Mouse (Mus musculus) urinary bladder, postnatal 10 days (tissue): ENCODE results near the gene Zfp791.
"Not testable (repeated sequence)": the region's sequence is repeated elsewhere in the genome, so short reads cannot be mapped to it uniquely, and the experiment has no call there.

Experiments
- DNase-seq: peaks from one replicate; pipeline ENCODE4 v3.0.0; 2022; ENCODE audit warnings: low spot score

The Zfp791 gene

DNA sequence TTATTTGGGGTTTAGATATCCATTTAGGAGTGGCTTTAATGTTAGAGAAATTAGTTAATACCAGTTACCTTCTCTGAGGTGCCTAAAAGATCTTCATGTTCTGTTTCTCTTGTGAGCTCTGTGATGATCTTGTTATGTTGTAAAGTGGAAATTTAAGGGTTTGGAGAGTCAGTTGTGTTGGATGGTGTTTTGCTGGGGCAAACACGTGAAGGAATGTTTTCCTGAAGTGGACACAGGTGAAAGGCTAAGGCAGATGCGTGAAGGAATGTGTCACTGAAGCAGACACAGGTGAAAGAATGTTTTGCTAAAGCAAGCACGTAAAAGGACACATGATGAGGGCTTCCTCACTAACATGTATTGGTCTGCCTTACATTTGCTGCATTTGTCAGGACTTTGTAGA, at the start of gene Zfp791:
Gene Zfp791, minus strand, starts transcription at position 101 of the 400 bp plus-strand sequence.
- DNase-seq: no peak

DNA sequence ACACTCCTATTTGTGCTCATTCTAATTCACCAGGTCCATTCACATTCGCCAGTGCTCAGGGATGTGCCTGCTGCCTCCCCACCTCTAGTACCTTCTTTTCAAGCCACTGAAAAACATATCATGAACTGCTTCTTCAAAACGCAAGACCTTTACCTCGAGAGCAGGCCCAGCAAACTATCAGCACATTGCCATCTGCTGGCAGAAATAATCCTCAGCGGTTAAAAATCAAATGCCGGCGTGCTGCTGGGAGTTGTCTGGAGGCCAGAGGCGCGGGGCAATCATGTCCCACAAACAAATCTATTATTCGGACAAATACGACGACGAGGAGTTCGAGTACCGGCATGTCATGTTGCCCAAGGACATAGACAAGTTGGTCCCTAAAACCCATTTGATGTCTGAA, 48.4 kb upstream of the Zfp791 start:
- DNase-seq: no peak

DNA sequence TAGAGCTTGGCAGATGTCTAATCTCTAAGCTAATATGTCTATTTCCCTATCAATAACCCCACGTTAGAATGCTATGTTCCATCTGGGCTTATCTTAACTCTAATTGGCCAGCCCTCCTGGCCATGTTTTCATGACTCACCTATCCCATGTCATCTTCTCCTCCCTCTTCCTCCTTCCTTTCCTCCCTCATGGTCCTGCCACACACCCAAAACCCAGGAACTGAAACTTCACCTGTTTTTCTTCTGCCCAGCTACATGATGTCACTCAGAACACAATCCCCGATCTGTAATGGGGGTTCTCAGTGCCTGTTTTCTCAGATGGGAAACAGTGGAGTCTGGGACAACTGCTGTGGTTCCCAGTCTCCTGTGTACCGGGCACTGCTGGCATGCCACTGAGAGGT, 28.7 kb upstream of the Zfp791 start, which contains the start of gene Cks1brt:
Gene Cks1brt, plus strand, starts transcription at position 301 of the 400 bp plus-strand sequence.
- no peak for DNase-seq

DNA sequence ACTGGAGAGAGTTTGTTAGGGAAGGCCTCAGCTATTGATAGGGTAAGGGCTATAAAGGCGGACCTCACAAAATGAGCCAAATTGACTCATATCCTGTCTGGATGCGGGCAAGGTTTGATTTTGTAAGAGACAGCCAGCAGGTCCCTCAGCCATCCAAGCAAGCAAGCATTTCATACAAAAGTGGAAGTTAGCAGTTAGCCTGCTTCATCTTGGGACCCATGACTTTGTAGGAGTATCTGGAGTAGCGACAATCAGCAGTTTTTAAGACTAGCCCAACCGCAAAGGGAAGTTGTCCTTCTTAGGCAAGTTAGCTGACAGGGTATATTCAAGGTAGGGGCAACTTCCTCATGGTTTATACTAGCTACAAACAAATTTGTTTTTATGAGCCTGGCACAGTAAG, 19.6 kb upstream of the Zfp791 start:
- DNase-seq: no peak

DNA sequence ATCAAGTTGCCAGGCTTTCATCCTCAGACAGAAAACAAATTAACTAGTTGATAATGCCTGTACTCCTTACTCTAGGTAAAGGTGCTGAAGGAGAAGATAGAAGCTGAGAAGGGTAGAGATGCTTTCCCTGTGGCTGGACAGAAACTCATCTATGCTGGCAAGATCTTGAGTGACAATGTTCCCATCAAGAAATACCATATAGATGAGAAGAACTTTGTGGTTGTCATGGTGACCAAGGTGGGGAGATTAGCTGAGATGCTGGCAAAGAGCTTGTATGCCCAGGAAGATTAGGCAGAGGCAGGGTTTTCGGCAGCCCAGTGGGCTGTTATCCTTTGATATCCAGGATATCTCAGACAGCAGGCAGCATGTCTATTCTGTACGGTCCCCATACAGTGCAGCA, 12.8 kb upstream of the Zfp791 start:
- DNase-seq: not testable (repeated sequence)

DNA sequence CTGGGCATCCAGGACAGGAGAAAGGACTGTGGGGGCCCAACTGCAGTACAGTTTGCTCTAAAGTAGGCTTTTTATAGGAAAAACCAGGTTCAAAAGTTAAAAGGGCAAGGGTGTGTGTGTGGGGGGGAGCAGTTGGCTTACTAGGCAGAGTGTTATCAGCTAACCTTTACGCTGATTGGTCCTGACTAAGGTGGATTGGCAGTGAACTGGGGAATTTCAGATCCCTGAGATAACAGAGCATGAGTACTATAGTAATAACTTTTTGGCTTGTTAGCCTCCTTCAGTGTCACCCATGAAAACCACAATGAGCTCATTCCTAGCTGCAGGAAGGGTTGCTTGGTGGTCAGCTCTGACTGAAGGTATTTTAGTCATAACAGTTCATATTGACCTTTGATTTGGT, 9.4 kb upstream of the Zfp791 start:
- DNase-seq: no peak

DNA sequence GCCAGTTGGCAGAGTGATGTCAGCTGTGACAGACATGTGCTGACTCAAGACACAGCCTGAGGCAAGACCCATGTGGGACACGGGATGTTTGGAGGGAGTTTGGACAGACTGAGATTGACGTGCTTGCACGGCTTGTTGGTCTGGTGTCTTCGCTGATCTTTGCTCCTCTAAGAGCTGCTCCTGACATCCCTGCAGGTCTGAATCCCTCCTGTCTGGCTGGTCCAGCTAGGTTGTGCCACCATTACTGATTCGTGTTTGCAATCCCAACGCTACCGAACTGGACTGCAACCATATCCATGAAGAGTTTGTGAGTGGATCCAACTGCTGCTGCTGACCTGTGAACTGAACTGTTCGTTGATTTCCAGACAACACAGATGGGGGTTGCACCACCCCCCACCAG, 796 bp upstream of the Zfp791 start:
- DNase-seq: no peak

DNA sequence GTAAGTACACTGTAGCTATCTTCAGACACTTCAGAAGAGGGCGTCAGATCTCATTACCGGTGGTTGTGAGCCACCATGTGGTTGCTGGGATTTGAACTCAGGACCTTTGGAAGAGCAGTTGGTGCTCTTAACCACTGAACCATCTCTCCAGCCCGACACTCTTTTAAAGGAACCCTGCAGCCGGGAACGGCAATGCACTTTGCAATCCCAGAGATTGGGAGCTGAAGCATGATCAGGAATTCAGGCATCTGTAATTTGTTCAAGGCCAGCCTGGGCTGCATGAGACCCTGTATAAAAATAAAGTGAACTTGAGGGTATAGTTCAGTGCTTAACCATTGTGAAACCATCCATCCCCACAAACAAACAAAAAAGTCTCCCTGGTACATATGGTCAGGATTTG, 2.6 kb downstream of the Zfp791 start:
- not testable (repeated sequence) for DNase-seq

DNA sequence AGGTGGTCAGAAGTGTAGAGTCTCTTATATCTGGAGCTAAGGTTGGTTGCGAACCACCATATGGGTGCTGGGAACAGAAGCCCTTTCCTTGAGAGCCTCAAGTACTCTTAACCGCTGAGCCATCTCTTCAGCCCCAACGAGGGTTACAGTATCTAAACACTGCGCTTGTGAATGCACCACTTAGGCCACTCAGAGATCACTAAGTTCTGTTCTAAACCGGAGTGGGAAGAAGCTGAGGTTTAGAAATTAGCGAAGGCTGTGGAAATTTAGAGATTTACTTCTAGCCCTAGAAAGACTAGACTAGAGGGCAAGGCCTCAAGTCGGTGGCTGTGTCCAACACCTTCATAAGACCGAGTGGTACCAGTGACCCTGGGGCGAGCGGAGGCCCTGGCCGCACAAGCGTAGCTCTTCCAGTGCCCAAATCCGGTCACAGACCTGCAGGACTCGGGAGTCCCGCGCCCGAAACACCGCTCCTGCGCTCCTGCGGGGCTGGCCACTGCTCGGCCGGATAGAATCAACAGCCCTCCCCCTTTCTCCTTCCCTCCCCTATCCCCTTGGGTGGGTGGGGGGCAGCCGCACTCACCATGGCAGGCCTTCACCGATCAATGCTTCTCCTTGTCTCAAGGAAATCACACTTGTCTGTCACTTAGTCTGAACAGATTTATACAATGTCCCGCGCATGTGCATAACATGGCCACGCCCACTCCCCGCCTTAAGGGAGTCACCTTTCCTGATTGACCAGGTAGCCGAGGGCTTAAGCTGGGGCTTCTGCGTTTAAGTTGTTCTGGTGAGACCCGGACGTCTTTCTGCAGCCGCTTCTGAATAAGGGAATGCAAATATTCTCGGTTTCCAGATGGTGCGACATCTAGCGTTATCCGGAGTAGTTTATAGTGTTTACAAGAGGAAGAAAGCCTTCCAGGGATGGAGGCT, 3.6 kb downstream of the Zfp791 start:
- no peak for DNase-seq

DNA sequence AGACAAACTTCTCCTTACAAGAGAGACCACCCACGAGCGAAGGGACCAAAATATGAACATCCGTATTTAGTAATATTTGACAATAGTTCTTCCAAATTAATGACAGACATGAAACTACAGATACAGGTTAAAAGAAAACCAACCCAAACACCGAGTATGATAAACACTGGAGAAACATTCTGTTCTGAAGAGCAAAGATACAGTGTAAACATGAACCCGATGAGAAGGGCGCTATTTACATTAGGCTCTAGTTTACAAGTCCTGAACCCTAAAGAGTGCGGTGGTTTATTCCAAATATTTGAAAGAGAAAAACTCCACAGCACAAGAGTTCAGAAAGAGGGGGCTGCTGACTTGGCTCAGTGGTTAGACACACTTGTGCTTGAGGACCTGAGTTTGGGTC, 5.9 kb downstream of the Zfp791 start:
- DNase-seq: no peak

DNA sequence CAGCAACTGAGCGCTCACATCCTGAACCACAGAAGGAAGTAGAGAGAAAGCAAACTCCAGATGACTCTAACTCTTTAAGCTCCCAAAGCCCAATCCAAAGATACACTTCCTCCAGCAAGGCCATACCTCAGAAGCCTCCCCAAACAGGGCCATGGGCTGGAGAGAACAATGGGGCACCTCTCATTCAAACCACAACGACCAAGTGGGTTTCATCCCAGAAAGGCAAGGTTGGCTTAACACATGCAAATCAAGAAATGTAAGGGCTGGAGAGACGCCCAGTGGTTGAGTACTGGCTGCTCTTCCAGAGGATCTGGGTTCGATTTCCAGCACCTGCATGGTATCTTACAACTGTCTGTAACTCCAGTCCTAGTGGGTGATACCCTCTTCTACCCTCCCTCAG, 7.4 kb downstream of the Zfp791 start:
- no peak for DNase-seq

DNA sequence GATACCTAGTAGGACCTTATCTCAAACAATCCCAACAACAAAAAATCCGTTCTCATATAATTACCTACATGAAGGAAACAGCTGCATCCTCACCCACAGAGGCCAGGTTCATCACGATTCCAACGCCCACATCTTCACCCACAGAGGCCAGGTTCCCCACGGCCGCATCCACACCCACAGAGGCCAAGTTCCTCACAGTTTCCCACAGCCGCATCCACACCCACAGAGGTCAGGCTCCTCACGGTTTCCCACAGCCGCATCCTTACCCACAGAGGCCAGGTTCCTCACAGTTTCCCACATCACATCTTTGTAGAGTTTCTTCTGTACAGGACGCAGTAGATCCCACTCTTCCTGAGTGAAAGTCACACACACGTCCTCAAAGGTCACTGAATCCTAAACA, 9.7 kb downstream of the Zfp791 start:
- DNase-seq: no peak

DNA sequence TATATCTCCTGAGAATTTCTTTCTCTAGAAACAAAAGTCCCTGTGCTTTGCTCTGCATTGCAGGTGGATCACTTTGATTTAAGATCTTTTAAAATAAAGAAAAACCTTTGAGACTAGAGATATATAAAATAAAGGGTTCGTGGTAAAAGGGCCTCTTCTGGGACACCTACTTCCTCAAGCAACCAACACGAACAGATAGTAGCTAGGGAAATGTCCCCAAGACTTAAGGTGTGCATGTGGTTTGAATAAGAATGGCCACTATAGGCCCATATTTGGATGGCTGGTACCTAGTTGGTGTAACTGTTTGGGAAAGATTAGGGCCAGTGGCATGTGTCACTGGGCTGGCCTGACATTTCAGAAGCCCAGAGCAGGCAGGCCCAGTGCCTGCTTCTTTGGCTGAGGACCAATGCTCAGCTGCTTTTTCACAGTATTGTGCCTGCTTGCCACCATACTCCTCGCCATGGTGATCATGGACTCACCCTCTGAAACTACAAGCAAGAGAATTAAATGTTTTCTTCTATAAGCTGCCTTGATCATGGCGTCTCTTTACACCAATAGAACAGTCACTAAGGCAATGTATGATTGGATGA, 22.7 kb downstream of the Zfp791 start:
- no peak for DNase-seq

DNA sequence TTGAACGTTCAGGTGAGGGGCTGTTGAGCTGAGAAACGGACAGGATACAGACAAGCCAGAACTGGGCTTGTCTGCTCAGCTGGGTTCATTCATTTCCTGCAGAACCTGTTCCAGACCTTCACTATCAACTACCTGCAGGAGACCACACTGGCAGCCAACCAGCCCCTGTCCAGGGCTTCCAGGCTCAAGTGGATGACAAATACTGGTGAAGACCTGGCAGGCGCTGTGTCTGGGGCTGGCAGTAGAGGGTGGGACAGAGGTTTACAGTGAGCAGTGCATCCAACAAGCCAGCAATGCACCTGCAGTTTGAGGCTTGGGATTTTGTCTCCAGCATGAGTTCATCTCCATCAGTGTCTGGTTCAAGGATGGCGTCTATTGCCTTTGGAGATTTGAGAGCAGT, 26.0 kb downstream of the Zfp791 start:
- DNase-seq: no peak

DNA sequence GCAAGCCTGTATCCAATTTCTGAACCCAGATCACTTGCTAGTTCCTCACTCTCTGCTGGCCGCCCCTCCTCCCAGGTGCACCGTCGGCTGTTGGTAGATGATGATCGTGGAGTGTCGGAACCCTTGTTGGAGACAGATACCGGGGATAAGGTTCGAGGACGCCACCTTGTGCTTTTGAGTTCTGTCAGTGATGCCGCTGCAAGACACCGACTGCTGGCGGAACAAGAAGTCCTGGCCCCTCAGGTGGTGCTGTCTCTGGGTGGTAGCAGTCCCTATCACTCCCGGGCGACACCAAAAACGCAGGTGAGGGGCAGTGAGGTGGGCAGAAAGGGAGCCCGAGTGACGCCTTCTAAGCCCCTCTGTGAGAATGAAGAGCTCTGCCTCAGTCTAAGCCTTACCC, 26.7 kb downstream of the Zfp791 start:
- DNase-seq: no peak

DNA sequence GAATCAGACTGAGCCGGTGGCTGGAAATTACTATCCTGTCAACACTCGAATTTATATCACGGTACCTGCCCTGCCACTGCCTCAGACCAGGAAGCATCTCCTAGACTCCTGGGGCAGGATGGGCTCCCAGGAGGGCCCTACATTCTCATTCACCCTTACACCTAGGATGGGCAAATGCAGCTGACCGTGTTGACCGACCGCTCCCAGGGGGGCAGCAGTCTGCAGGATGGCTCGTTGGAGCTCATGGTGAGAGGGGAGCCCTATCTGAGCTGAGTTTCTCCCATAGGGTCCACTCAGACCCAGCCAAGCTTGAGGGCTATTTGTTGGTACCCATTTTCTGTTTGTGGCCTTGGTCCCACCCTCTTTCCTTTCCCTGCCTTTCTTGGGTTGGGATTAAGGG, 27.3 kb downstream of the Zfp791 start:
- no peak for DNase-seq

DNA sequence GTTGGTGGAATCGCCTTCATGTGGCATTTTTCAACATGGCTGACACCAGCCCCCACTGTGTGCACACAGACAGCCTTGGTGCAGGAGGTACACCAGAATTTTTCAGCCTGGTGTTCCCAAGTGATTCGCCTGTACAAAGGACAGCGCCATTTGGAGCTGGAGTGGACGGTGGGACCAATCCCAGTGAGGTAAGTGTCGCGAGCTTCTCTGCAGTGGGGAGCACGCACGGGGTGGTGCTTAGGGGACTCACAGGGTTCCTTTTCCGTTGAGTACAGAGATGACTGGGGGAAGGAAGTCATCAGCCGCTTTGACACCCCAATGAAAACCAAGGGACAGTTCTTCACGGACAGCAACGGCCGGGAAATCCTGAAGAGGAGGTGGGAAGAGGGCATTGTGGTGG, 27.8 kb downstream of the Zfp791 start:
- DNase-seq: no peak

DNA sequence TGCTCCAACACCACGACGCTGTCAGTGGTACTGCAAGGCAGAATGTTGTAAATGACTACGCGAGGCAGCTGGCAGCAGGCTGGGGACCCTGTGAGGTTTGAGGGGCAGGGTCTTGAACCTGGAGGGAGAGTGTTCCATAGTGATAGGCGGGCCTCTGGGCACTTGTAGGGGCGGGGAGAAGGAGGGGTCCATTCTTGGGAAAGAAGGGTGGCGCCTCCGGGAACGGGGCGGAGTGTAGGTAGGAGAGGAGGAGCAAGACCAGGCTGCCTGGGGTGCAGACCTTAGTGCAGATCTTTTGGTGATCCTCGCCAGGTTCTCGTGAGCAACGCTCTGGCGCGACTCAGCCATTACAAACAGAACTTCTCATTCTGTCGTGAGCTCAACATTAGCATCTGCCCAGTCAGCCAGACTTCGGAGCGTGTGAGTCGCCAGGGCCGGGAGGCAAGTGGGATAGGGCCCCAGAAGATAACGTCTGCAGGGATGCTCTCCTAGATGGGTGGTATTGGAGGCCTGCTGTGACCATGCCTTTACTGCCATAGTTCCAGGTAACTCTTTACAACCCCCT, 31.3 kb downstream of the Zfp791 start:
- no peak for DNase-seq

DNA sequence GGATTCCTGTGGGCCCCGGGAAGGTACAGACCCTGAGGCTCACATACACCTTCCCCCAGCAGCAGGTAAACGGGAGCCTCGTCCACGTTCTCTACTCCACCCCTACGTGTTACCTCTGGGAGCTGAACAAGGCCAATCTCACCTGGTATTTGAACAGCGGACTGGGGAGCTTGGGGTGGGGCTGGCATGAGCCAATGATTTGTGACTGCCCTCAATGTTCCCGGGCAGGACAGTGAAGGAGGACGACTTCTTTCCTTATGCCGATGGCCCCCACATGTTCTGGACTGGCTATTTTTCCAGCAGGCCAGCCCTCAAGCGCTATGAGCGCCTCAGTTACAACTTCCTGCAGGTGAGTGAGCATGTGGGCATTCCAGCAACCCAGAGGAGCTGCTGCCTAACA, 32.0 kb downstream of the Zfp791 start:
- DNase-seq: no peak

DNA sequence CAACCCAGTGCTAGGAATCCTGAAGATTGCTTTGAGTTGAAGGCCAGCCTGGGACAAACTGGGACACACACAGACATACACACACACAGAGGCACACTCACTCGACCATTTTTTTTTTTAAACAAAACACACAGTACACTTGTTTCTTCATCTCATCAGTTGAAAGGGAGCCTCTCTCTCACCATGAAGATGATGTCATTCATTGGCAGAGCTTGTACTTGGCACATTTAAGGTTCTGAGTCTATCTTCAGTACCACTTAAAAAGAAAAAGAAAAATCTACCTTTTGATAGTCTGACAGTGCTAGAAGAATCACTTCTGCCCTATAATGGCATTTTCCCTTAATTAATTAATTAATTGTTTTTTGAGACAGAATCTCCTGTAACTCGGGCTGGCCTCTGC, 34.1 kb downstream of the Zfp791 start:
- no peak for DNase-seq

DNA sequence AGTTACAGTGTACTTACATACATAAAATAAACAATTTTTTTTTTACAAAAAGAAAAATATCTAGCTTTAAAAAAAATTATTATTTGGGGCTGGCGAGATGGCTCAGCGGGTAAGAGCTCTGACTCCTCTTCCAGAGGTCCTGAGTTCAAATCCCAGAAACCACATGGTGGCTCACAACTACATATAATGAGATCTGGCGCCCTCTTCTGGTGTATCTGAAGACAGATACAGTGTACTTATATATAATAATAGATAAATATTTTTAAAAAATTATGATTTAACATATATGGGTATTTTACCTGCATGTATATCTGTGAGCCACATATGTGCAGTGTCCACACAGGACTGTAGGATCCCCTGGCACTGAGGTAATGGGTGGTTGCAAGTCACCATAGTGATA, 36.7 kb downstream of the Zfp791 start:
- no peak for DNase-seq

DNA sequence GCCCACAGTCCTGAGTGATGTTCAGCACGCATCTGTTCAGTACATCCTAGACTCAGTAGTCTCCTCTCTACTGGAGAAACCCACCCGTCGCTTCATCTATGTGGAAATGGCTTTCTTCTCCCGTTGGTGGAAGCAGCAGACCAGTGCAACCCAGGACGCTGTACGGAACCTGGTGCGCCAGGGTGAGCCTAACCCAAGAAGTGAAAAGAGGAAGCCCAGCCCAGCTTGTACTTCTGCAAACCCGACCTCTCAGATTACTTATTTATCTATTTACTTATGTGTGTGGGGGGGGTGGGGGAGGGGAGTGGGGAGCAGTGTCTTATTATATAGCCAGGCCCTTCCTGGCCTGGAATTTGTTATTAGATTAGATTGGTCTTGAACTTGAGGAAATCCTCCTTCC, 38.3 kb downstream of the Zfp791 start:
- DNase-seq: no peak

DNA sequence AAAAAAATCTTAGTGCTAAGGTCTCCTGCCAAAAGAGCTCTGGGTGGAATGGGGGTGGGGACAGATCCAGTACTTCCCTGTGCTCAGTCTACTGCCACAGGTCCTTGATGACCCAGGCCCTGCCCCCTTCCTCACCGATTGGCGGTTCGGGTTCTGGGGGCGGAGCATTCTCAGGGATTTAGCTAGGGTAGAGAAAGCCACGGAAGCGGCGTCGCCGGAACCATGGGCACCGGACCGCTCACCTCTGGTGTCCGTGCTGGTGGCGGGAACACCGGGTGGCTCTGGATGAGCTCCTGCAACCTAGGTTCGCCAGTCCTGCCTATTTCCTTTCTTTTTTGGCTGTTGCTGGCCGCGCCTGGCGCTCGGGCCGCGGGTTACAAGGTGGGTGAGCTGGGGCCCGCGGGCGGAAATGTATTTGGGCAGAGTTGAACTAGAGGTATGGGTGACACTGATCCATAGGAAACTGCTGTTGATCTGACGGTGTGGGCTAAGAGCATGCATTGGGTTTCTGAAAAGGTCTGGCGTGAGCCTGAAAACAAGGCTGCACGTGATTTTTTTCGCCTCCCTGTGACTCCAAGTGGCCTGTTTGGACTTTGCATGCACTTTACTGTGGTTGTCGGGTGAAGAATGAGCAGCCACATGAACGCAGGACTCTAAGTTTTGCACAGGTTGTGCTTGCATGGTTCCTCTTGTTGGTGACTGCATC, 39.6 kb downstream of the Zfp791 start, which contains the start of gene Man2b1:
Gene Man2b1, plus strand, starts transcription at position 163 of the 706 bp plus-strand sequence.
- peak; percentile 68 for DNase-seq
